13 mouse cellular contexts compared by ENCODE assay signal in genomic region chr5:93027120-93027675, GRCm38 (mm10). TPM values are rescaled to one million over a fixed set of nuclear protein-coding genes. Genes with fewer than 3 reads are reported as not detected.
A peak's percentile ranks its signal among the peaks of the same experiment; 100 is the strongest.
DNase-seq lines count a peak whose midpoint lies in the region; ATAC-seq and TF ChIP-seq lines count a peak whose summit lies in the region.
"Had no signal": no experiment of that assay in that cellular context is flagged by ENCODE, and none has a peak within 500 bp of the region (broad histone marks: within the 10 kb centered on the region; RNA-seq: fewer than 3 reads in every experiment).

No protein-coding gene starts in this region.

- no peak overlapping the region for H3K4me3 ChIP-seq in kidney, embryonic 14.5 days (ENCODE audit: low read length)
- 0 out of 2 replicates have a peak overlapping the region, but pooled peaks have one; percentile 15 for H3K4me3 ChIP-seq in embryonic facial prominence, embryonic 10.5 days
- no peak overlapping the region for H3K4me3 ChIP-seq in heart, postnatal 0 days (ENCODE audit: low read depth, low read length)
- no peak overlapping the region for H3K4me3 ChIP-seq in limb, embryonic 15.5 days
- H3K4me3 ChIP-seq in hindbrain, embryonic 14.5 days (replicated peaks; ENCODE audit: low read length): no peak overlapping the region

- no peak for ATAC-seq in kidney, embryonic 14.5 days (ENCODE audit: low FRiP score, low TSS enrichment)
- ATAC-seq in heart, postnatal 0 days (ENCODE audit: insufficient read depth, low read depth): peak; percentile 30; the same call in 1 of the 2 replicates
- no peak for ATAC-seq in limb, embryonic 15.5 days (ENCODE audit: insufficient number of reproducible peaks, low FRiP score, low TSS enrichment, low read depth)
- ATAC-seq in hindbrain, embryonic 14.5 days (ENCODE audit: low FRiP score): no peak
- ATAC-seq: CD4-positive, CD25-positive, alpha-beta regulatory T cell, adult 4 months; forebrain, embryonic 16.5 days had no signal

- peak overlapping the region; percentile 68 for H3K27ac ChIP-seq in kidney, embryonic 14.5 days (ENCODE audit: low read depth, low read length)
- H3K27ac ChIP-seq in embryonic facial prominence, embryonic 10.5 days (replicated peaks): peak overlapping the region; percentile 65; the same call in 1 of the 2 replicates
- peak overlapping the region; percentile 58 for H3K27ac ChIP-seq in heart, postnatal 0 days (ENCODE audit: low read depth)
- H3K27ac ChIP-seq in limb, embryonic 15.5 days: peak overlapping the region; percentile 27; the same call in 1 of the 2 replicates
- no peak overlapping the region for H3K27ac ChIP-seq in hindbrain, embryonic 14.5 days

- no peaks in the 10 kb centered on the region for H3K27me3 ChIP-seq in kidney, embryonic 14.5 days (ENCODE audit: control insufficient read depth, insufficient read depth, low read length)
- H3K27me3 ChIP-seq in embryonic facial prominence, embryonic 10.5 days (replicated peaks; ENCODE audit: low read depth, poor library complexity, severe bottlenecking): no peaks in the 10 kb centered on the region
- H3K27me3 ChIP-seq in heart, postnatal 0 days (ENCODE audit: control insufficient read depth, insufficient read depth, low read length): no peaks in the 10 kb centered on the region
- H3K27me3 ChIP-seq in limb, embryonic 15.5 days: no peaks in the 10 kb centered on the region
- no peaks in the 10 kb centered on the region for H3K27me3 ChIP-seq in hindbrain, embryonic 14.5 days (ENCODE audit: control insufficient read depth, insufficient read depth, low read length)

- no peak for DNase-seq in kidney, adult 9 months
- DNase-seq in embryonic facial prominence, embryonic 10.5 days (ENCODE audit: low spot score): no peak
- DNase-seq in heart, postnatal 0 days (ENCODE audit: low spot score): no peak
- DNase-seq in hindbrain, embryonic 14.5 days (ENCODE audit: low spot score): no peak
- no peak for DNase-seq in ovary, postnatal 10 days (ENCODE audit: low spot score)
- DNase-seq in cerebellum, postnatal 25 days: no peak
- DNase-seq: adrenal gland, adult 8-10 months; layer of hippocampus, adult 9-11 months had no signal

- TF ChIP-seq EP300 in heart, postnatal 0 days (IDR thresholded peaks at IDR 0.05; ENCODE audit: low read depth): no peak

- TF ChIP-seq CTCF in heart, postnatal 0 days (IDR thresholded peaks at IDR 0.05; ENCODE audit: low read depth): no peak

- H3K36me3 ChIP-seq in kidney, embryonic 14.5 days (ENCODE audit: control insufficient read depth, insufficient read depth, low read length): no peaks in the 10 kb centered on the region
- no peaks in the 10 kb centered on the region for H3K36me3 ChIP-seq in embryonic facial prominence, embryonic 10.5 days (replicated peaks)
- H3K36me3 ChIP-seq in heart, postnatal 0 days (replicated peaks; ENCODE audit: control insufficient read depth, insufficient read depth, low read length): no peaks in the 10 kb centered on the region
- no peaks in the 10 kb centered on the region for H3K36me3 ChIP-seq in limb, embryonic 15.5 days
- no peaks in the 10 kb centered on the region for H3K36me3 ChIP-seq in hindbrain, embryonic 14.5 days (replicated peaks; ENCODE audit: control insufficient read depth, insufficient read depth)

- no peaks in the 10 kb centered on the region for H3K9me3 ChIP-seq in kidney, embryonic 14.5 days (ENCODE audit: control insufficient read depth, low read length)
- H3K9me3 ChIP-seq in embryonic facial prominence, embryonic 10.5 days: no peaks in the 10 kb centered on the region
- H3K9me3 ChIP-seq in heart, postnatal 0 days (replicated peaks; ENCODE audit: control insufficient read depth, low read length): no peaks in the 10 kb centered on the region
- H3K9me3 ChIP-seq in limb, embryonic 15.5 days: no peaks in the 10 kb centered on the region
- H3K9me3 ChIP-seq in hindbrain, embryonic 14.5 days (ENCODE audit: control insufficient read depth, low read length): no peaks in the 10 kb centered on the region

- 33% methylated on average over 9 of the region's 9 CpGs for WGBS in kidney, embryonic 14.5 days
- WGBS in embryonic facial prominence, embryonic 10.5 days: 37% methylated on average over 9 of the region's 9 CpGs
- WGBS in heart, postnatal 0 days: 36% methylated on average over 9 of the region's 9 CpGs
- 28% methylated on average over 9 of the region's 9 CpGs for WGBS in limb, embryonic 15.5 days
- 64% methylated on average over 9 of the region's 9 CpGs for WGBS in hindbrain, embryonic 14.5 days

- peaks cover 26% of the 10 kb centered on the region for H3K4me1 ChIP-seq in kidney, embryonic 14.5 days (ENCODE audit: control insufficient read depth, insufficient read depth, low read length)
- peaks cover 49% of the 10 kb centered on the region for H3K4me1 ChIP-seq in embryonic facial prominence, embryonic 10.5 days
- peaks cover 24% of the 10 kb centered on the region for H3K4me1 ChIP-seq in heart, postnatal 0 days (ENCODE audit: control insufficient read depth, insufficient read depth)
- H3K4me1 ChIP-seq in limb, embryonic 15.5 days: peaks cover 28% of the 10 kb centered on the region
- H3K4me1 ChIP-seq in hindbrain, embryonic 14.5 days (replicated peaks; ENCODE audit: control insufficient read depth, insufficient read depth, low read length): no peaks in the 10 kb centered on the region

- no peak overlapping the region for H3K9ac ChIP-seq in kidney, embryonic 14.5 days (ENCODE audit: low read depth, low read length)
- H3K9ac ChIP-seq in heart, postnatal 0 days (replicated peaks; ENCODE audit: low read depth, low read length): no peak overlapping the region
- no peak overlapping the region for H3K9ac ChIP-seq in limb, embryonic 15.5 days
- H3K9ac ChIP-seq in hindbrain, embryonic 14.5 days: no peak overlapping the region

- H3K4me2 ChIP-seq in kidney, embryonic 14.5 days (replicated peaks; ENCODE audit: low read depth, low read length): no peak overlapping the region
- H3K4me2 ChIP-seq in heart, postnatal 0 days (ENCODE audit: low read depth, low read length): no peak overlapping the region
- H3K4me2 ChIP-seq in limb, embryonic 15.5 days: no peak overlapping the region; the same call in 1 of the 2 replicates
- H3K4me2 ChIP-seq in hindbrain, embryonic 14.5 days (replicated peaks): no peak overlapping the region

RNA-seq across cellular contexts. Expression of gene Sowahb, which starts 17.6 kb away (rescaled TPM):
- 1.4 and 1.7 TPM in 2 replicates for polyA plus RNA-seq in kidney, embryonic 14.5 days (2014; fragmentation: Nextera tagmentation; extraction: Ambion mirVana)
- 0.78 and 0.85 TPM in 2 replicates for polyA plus RNA-seq in embryonic facial prominence, embryonic 10.5 days (2016; fragmentation: Nextera tagmentation; extraction: Ambion mirVana)
- total RNA-seq in heart, postnatal 0 days (2014; rRNA removed; ENCODE audit: low replicate concordance): not detected in 2 replicates
- not detected in 2 replicates for polyA plus RNA-seq in heart, postnatal 0 days (2015; fragmentation: Nextera tagmentation; extraction: Ambion mirVana)
- 0.41 and 0.65 TPM in 2 replicates for polyA plus RNA-seq in limb, embryonic 15.5 days (2015; fragmentation: Nextera tagmentation; extraction: Ambion mirVana)
- not detected in 2 replicates for polyA plus RNA-seq in hindbrain, embryonic 14.5 days (2014; fragmentation: Nextera tagmentation; extraction: Ambion mirVana)
- total RNA-seq: common myeloid progenitor, adult 5-6 weeks had no signal
- polyA plus RNA-seq: CD4-positive, CD25-positive, alpha-beta regulatory T cell, adult 4 months; forebrain, embryonic 16.5 days had no signal
